11 mouse cellular contexts compared by ENCODE assay signal in the genomic region with DNA sequence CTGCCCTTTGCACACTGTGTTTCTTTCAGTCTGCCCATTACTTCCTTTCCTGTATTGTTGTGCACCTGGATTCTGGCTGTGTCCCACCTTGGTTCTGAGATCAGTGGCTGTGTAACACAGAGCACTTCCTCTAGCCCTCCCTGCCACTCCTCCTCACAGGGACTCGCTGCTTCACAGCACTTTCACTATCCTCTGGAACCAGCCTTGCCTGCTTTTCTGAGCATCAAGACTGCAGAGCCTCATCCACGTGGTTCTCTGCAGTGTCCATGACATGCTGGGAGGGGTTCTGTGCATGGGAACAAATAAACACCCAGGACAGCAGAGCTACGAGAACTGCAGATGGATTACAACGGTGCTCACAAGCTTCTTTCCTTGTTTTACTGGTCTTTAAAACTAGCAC. TPM values are rescaled to one million over a fixed set of nuclear protein-coding genes. Genes with fewer than 3 reads are reported as not detected.
DNase-seq lines count a peak whose midpoint lies in the region; TF ChIP-seq lines count a peak whose summit lies in the region.
"Had no signal": no experiment of that assay in that cellular context is flagged by ENCODE, and none has a peak within 500 bp of the region (broad histone marks: within the 10 kb centered on the region; RNA-seq: fewer than 3 reads in every experiment).

No protein-coding gene starts in this region.

- no peak for TF ChIP-seq POLR2A in liver, adult 2 months (IDR thresholded peaks at IDR 0.05; ENCODE audit: extremely low read depth, insufficient read depth, low read length)

- H3K27me3 ChIP-seq in liver, adult 2 months (ENCODE audit: control insufficient read depth, insufficient read depth, low read length), result no peaks in the 10 kb centered on the region
- no peaks in the 10 kb centered on the region for H3K27me3 ChIP-seq in limb, embryonic 10.5 days (ENCODE audit: low read depth, poor library complexity, severe bottlenecking)
- no peaks in the 10 kb centered on the region for H3K27me3 ChIP-seq in splenic B cell, adult 2 months (ENCODE audit: control insufficient read depth, insufficient read depth, low read length, poor library complexity, severe bottlenecking)
- H3K27me3 ChIP-seq: hindbrain, embryonic 12.5 days had no signal

- peak; percentile 57 for DNase-seq in liver, adult 2 months (ENCODE audit: extremely low read depth, low read depth, low spot score)
- DNase-seq in liver (no peak), R1 (ENCODE audit: low read depth, low spot score) (peak; percentile 73)
- no peak for DNase-seq in limb, embryonic 10.5 days (ENCODE audit: low spot score)
- DNase-seq in splenic B cell, adult 2 months (ENCODE audit: low read depth, low spot score), result peak; percentile 53
- DNase-seq in ovary, postnatal 10 days (ENCODE audit: low spot score), result no peak
- DNase-seq in left cerebral cortex, adult 8-10 months (ENCODE audit: low spot score in 2 of 2), result no peak
- DNase-seq in kidney, postnatal 10 days, result no peak
- DNase-seq: cerebellum, adult 9-10 months; lung, embryonic 14.5 days had no signal

- H3K4me1 ChIP-seq in liver, adult 2 months (ENCODE audit: control insufficient read depth, insufficient read depth, low read length), result peaks cover 34% of the 10 kb centered on the region
- H3K4me1 ChIP-seq in limb, embryonic 10.5 days, result peaks cover 33% of the 10 kb centered on the region
- H3K4me1 ChIP-seq: hindbrain, embryonic 12.5 days had no signal

- 2% methylated on average over 4 of the region's 4 CpGs for WGBS in liver, adult 2 months
- 50% methylated on average over 4 of the region's 4 CpGs for WGBS in limb, embryonic 10.5 days

- TF ChIP-seq CTCF in liver, adult 2 months (IDR thresholded peaks at IDR 0.05; ENCODE audit: low read depth, low read length), result no peak

- peaks cover 20% of the 10 kb centered on the region; the same call in 1 of the 2 replicates for H3K79me2 ChIP-seq in liver, adult 2 months (ENCODE audit: control insufficient read depth, insufficient read depth, low read length)

- peak overlapping the region; percentile 9 for H3K27ac ChIP-seq in liver, adult 2 months (replicated peaks; ENCODE audit: insufficient read depth, low read depth, low read length)
- peak overlapping the region; percentile 76 for H3K27ac ChIP-seq in limb, embryonic 10.5 days
- H3K27ac ChIP-seq: hindbrain, embryonic 12.5 days had no signal

- no peaks in the 10 kb centered on the region for H3K9me3 ChIP-seq in limb, embryonic 10.5 days (replicated peaks)
- H3K9me3 ChIP-seq: hindbrain, embryonic 12.5 days had no signal

- H3K9ac ChIP-seq in liver, adult 2 months (ENCODE audit: low read depth, low read length), result peak overlapping the region; percentile 1; the same call in 1 of the 2 replicates
- H3K9ac ChIP-seq: hindbrain, embryonic 12.5 days; lung, embryonic 14.5 days had no signal

- no peak overlapping the region for H3K4me3 ChIP-seq in liver, adult 2 months (ENCODE audit: insufficient read depth, low read depth, low read length)
- H3K4me3 ChIP-seq in limb, embryonic 10.5 days, result no peak overlapping the region
- H3K4me3 ChIP-seq: hindbrain, embryonic 12.5 days had no signal

- no peaks in the 10 kb centered on the region for H3K36me3 ChIP-seq in liver, adult 2 months (ENCODE audit: control insufficient read depth, insufficient read depth, low read length)
- H3K36me3 ChIP-seq in limb, embryonic 10.5 days, result peaks cover 16% of the 10 kb centered on the region
- H3K36me3 ChIP-seq in splenic B cell, adult 2 months (ENCODE audit: control insufficient read depth, insufficient read depth, low read length, poor library complexity, severe bottlenecking), result no peaks in the 10 kb centered on the region; the same call in 1 of the 2 replicates
- H3K36me3 ChIP-seq: hindbrain, embryonic 12.5 days had no signal

RNA-seq across cellular contexts. Expression of a gene that starts 22.1 kb away (rescaled TPM):
- total RNA-seq in liver, adult 2 months (2014; rRNA removed), result 6.9 and 8.1 TPM in 2 replicates
- polyA plus RNA-seq in liver, adult 2 months (2012; rRNA removed), result 4.9 and 7.9 TPM in 2 replicates
- polyA plus RNA-seq in limb, embryonic 10.5 days (2016; fragmentation: Nextera tagmentation; extraction: Ambion mirVana), result 15.4 and 18.3 TPM in 2 replicates
- 10 to 100 TPM; 35.9 to 40.1 (median 39.0) TPM for total RNA-seq in left cerebral cortex, adult 8-10 months (2022)

Comparison
In these comparisons a context has a peak if more than half of its experiments do, and no peak if none do; other contexts are left out.
1. DNase-seq: peak in liver, adult 2 months (single experiment), R1 (single experiment) and splenic B cell, adult 2 months (single experiment); none in liver (single experiment), limb, embryonic 10.5 days (single experiment), ovary, postnatal 10 days (single experiment), left cerebral cortex, adult 8-10 months (0 of 2) and kidney, postnatal 10 days (single experiment).